Mouse (Mus musculus) thymus, adult 2 months (tissue): ENCODE data around the gene Sept8.

ENCODE experiments used
- CTCF ChIP-seq: fragments of 200-500 bp; IDR thresholded peaks from 2 replicates; pipeline ENCODE4 v1.5.1; 2012; ENCODE audit warnings: mild to moderate bottlenecking, control low read depth, low read length, moderate library complexity, borderline replicate concordance; ENCODE audit not compliant: control insufficient read depth, poor library complexity, insufficient read depth; ENCODE audit errors: extremely low read depth
- POLR2A ChIP-seq: fragments of 200-500 bp; IDR thresholded peaks from 2 replicates; pipeline ENCODE4 v1.6.1; 2012; ENCODE audit warnings: mild to moderate bottlenecking, low read length, control low read depth, moderate library complexity; ENCODE audit not compliant: control insufficient read depth, poor library complexity, insufficient read depth; ENCODE audit errors: extremely low read depth

GRCm38 (mm10) chr11:53483159-53483891 lies 35.7 kb upstream of the Sept8 start:
- TF ChIP-seq POLR2A (no peak), CTCF (no peak)
